Mouse (Mus musculus): Measurements from ENCODE around the gene Arf3.

- TF ChIP-seq CTCF (IDR thresholded peaks at IDR 0.05; ENCODE audit: extremely low read depth, insufficient read depth, low read length) = no peak
- TF ChIP-seq POLR2A (IDR thresholded peaks at IDR 0.05; ENCODE audit: extremely low read depth, insufficient read depth, low read length) = no peak
These were observed 40.2 kb downstream of the Arf3 start for GRCm38 (mm10) chr15:98722854-98723253.
